Mouse (Mus musculus) natural killer cell, adult 2 months (primary cell): ENCODE measurements around the gene Ptges2.

Experiments used
- DNase-seq, 2 experiments: peaks; one replicate each; pipeline ENCODE4 v3.0.0; 2022; ENCODE audit warnings: low spot score in 2 of 2

Ptges2 gene

GRCm38 (mm10) chr2:32415801-32416200 is 20.1 kb downstream of the Ptges2 start:
- DNase-seq = no peak

GRCm38 (mm10) chr2:32416556-32416955 is 20.9 kb downstream of the Ptges2 start:
- no peak for DNase-seq

DNA sequence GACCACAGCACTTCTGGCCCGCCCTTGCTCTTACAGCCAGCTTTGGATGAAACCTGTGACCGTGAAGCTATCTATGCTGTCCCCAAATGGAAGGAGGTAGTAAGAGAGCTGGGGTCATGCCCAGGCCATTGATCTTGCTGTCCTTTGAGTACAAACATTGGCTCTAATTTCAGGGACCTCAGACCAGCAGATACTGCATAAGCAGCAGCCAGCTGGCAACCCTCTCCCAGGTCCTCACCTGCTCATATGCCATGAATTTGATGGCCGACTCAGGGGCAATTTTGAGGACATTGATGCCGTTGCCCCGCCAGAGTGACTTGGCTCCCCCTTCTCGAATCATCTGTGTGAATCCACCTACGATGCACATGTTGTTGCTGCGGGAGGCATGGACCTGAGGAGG is 21.8 kb downstream of the Ptges2 start:
- no peak for DNase-seq

- no peak for DNase-seq
Measured at GRCm38 (mm10) chr2:32418430-32419151, 22.9 kb downstream of the Ptges2 start.

GRCm38 (mm10) chr2:32419359-32419758 is 23.7 kb downstream of the Ptges2 start:
- no peak for DNase-seq

- no peak for DNase-seq
Measured at GRCm38 (mm10) chr2:32420066-32420608, 24.4 kb downstream of the Ptges2 start.

DNA sequence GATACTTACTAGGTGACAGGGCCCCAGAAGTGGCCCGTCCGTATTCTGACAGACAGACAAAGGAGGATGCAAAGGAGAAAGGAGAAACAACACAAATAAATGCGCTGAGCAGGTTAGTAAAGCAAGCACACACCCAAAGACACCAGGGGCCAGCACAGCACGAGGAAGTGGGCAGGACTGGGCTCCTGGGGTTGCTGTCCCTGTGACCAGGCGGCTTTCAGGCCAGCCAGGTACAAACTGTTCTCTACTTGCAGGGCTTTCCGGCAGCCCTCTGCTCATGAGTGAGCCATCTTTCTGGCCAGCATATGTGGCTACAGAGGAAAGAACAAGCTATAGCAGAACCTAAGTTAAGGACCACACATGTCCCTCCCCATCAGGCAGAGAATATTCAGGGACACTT is 25.0 kb downstream of the Ptges2 start:
- no peak for DNase-seq

DNA sequence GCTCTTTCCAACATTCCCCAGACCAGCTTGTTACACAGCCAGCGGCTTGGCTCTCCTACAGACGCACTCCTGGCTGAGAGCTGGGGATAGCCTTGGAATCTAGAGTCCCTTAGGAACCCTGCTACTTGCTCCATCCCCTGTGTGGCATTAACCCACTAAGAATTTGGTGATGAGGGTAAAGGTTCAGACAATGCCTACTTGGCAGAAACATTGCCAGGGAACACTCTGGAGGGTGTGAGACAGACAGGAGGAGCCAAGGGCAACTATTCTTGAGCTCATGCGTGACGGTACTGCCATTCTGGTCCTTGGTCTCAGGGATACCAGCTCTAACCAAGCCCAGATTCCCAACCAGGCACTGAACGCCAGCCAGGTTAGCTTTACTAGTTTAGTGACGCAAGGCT is 26.2 kb downstream of the Ptges2 start:
- no peak for DNase-seq

DNA sequence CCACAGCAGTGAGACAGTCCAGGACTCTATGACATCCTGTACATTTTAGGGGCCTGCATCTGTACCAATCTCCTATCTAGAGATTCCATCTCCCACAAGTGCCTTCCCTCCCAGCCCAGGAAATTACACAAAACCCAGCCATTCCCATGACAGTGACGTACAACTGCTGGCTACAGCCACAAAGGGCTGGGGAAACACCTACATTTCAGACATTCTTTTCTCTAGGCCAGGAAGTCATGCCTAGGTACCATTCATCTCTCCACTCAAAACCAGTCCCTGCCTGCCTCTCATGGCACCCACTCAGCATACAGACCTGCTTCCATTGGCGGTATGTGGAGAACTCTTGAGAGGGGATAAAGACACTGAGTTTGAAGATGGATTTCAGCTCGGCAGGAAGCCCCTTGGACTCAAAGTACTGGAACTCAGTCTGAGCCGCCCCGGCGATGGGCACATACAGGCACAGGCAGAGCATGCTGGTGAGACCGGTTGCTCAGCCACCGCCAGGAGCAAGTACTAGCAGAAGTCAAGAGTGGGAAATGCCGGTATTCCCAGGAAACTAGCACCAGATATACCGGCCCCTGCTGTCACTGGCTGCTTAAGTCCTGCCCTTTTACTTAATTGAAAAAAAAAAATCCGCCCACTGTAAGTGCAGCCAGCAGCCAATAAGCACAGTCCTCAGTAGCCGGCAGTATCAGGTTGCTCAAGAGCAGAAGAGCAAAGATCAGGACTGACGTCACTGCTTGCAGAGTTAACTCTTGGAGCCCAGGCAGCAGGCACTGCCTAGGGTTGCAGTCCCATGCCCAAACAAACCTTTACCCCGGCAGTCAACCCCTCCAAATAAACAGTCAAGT is 28.0 kb downstream of the Ptges2 start:
- peak in 1 of 2 experiments; percentile 23 for DNase-seq

GRCm38 (mm10) chr2:32424796-32425195 is 29.1 kb downstream of the Ptges2 start:
- DNase-seq = no peak

- DNase-seq = no peak
Measured at GRCm38 (mm10) chr2:32425568-32425967, 29.9 kb downstream of the Ptges2 start.

DNA sequence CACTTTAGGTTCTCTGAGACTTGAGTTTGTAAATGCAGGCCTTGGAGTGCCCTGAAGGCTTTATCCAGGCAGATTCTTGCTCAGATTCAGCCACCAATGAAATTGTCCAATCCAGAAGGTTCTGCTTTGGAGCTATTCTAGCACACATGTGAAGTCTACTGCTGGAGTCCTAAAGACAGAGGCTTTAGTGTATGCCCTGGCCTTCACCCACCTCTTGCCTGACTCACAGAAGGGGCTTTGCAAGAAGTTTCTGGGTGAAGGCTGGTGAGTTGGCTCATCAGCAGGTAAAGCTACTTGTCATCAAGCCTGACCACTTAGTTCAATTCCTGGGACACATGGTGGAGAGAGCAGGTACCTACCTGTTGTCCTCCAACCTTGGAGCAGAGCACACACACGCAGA is 30.4 kb downstream of the Ptges2 start:
- DNase-seq = no peak

- DNase-seq = no peak
Measured at GRCm38 (mm10) chr2:32427720-32428119, 32.0 kb downstream of the Ptges2 start.

- DNase-seq = no peak
Measured at GRCm38 (mm10) chr2:32428262-32428722, 32.6 kb downstream of the Ptges2 start.

DNA sequence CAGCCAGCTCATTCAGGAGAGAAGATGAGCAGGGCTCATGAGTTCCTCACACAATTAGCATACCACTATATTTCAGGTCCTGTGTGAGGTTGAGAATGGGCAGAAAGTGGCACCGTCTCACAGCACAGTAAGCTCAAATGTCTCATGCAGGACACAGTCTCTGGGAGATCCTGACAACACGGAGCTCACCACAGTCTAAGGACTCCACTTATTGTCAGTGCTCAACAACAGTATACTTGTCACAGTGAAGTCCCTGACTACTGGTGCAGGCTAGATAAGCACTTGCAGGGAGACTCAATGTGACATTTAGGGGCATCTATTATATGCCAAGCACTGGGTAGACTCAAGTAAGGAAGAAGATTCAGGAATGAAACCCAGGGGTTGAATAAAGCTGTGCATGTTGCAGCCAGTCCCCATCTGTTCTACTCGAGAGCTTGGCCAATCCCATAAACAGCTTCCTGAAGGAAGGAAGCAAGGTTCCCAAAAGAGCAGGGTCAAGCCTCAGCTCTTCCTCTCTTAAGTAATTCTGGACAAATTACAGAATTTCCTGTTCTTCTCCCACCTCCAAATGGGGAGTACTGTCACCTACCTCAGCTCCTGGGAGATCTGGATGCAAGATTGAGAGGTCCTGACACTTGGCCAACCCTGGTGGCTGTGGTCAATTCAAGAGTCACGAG is 33.7 kb downstream of the Ptges2 start:
- no peak for DNase-seq

DNA sequence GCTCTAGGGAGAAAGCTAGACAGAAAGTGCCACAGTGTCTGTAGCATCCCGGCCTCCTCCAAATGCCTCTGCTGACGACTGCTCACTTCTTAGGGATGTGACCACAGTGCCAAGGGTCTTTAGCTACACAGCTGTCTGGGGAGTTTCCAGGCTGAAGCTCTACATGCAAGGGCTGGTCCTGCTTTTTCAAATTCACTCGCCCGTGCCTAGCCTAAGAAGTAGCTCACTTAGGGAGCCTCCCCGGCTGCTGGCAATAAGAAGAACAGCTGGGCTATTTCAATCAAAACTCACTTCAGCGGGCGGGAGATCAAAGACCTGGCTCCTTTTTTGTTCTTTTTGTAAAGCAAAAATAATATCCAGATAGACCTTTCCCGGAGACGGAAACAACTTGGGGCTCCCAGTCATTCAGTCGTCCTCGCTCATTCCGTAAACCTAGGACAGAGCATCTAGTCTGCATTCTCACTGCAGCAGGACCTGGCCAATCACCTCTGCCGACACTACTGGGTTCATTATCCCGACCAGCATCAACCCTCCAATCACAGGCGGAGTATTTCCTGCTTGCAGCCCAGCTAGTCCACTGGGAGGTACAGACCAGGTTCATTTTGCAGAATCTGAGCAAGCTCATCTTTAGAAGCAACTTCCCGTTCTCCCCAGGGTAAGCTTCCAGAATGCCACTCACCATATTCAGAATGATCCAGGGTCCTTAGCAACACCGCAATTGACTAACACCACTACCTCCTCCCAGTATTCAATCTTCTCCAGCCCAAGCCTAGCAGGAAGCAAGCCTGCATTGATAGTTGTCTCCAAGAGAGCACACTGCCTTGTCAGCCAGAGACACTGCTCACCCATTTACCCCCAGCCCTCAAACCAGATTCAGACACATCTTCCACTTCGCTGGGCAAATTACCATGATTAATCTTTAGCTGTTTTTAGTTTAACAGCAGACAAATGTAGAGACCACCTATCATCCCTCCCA is 35.3 kb downstream of the Ptges2 start:
- DNase-seq = no peak

DNA sequence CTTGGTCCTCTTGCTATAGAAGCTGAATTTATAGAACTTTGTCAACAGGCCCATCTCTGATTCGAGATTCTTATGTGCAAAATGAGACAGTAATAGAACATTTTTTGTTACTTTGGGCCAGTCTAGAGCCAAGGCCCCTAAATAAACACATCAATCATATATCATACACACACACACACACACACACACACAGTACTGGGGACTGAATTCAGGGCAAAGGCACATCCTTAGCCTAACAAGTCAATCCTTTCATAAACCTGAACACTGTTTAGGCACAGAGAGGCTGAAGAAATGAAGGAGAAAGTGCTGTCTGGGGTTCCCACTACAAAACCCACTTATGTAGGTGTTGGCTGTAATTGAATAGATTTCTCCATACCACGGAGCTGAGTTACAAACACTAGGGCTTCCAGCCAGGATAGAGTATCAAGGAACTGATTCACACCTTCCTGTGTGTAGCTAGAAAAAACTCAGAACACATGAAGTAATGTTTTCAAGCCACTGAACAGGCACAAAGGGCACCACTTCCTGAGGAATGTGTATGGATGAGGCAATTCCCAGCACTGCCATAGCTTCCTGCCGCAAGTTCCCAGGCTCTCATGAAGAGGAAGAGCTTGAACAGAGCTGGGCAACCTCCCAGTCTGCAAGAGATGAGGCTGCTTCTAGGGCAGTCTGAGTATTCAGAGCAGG is 41.1 kb downstream of the Ptges2 start:
- no peak for DNase-seq

DNA sequence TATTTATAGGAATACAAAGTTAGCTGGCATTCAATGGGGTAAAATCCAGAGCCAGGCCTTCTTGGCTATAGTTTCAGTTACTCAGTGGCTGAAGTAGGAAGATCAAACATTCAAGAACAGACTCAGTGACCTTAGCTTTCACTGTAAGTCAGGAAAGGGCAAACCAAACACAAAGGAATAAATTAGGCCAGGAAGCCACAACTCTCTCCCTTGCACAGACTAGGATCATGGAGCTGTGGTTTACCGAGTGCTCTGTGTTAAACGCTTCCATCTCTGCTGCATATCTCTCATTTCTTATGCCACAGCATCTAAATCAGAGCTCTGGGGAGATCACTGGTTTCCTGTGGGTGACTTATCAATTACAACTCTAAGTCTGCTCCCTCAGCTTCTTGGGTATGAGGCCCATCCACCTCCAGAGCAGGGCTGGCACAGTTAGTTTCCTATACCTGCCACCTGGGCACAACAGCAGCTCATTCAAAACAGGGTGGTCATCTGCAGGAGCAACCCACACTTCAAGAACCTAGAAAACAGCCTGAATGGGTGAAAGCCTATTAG is 42.0 kb downstream of the Ptges2 start:
- DNase-seq = no peak

DNA sequence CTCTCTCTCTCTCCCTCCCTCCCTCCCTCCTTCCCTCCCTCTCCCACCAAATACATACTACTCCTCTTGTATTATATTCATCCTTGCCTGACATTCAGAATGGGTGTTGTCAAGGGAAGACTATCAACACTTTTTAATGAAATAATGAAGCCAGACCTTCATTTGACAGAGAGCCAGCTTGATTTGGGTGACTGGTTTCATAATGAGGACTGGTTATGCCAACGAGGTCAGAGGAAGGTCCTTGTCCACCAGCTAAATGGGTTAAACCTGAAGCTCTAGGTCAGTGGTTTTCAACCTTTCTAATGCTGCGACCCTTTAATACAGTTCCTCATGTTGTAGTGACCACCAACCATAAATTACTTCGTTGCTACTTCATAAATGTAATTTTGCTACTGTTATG is 43.0 kb downstream of the Ptges2 start:
- no peak for DNase-seq

DNA sequence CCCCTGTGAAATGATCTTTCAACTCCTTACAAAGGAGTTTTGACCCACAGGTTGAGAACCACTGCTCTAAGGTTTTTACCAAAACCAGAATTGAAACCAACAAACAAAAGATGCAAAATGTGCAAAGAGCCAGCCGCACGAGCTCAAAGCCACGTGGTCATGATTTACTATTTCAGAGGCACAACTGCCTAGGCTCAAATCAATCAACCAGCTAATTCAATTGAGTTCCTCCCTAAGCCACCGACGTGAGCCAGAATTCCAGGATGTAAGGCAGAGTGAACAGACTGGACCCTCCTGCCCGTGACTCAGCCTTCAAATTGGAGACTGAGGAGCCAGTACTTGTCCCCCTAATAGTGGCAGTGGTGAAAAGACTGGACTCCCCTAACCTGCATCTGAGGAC is 43.5 kb downstream of the Ptges2 start:
- no peak for DNase-seq
